Mouse (Mus musculus): ENCODE results near the gene Kcnma1. TPM values are rescaled to one million over a fixed set of nuclear protein-coding genes. Genes with fewer than 3 reads are reported as not detected.

The Kcnma1 gene
- total RNA-seq, 2 experiments from 2014 or later, result 44.2 to 47.3 TPM

DNA sequence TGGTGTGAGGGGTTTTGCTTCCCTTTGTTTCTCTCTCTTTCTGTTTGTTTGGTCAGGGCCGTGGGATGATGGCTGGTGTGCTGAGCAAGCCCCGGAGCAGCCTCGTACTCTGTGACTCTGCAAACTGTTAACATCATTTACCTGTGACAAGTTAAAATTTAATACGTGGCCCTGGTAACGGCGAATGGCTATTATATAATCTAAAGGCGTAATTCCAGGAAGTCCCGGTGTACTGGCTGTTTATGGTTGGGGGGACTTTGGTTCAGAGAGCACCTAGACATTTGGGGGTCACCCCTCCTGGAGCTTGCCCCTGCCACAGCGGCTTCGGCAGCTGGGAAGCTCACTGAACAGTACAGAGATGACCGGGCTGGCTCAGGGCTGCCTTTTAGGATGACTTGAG, 24.6 kb downstream of the Kcnma1 start:
- DNase-seq, result no peak
- intact Hi-C loops (cut with DNase I), result no loop called here

DNA sequence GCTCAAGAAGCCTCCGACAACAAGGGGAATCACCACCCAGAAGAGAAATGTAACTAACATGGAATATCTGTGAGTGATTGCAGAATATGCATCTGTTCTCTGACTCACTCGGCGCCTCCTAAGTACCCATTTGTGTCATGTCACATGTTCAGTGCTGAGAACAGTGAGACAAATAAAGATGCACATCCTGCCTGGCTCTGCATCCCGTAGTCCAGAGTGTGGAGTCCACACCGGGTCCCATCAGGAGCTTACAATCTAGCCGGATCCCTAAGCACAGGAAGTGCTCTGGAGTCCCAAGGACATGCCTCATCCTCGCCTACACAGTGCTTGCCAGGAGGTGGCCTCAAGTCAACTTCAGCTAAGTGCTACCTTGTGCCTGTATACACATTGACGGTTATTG, 32.1 kb downstream of the Kcnma1 start:
- intact Hi-C loops (cut with DNase I), result no loop called here
- DNase-seq, result no peak

DNA sequence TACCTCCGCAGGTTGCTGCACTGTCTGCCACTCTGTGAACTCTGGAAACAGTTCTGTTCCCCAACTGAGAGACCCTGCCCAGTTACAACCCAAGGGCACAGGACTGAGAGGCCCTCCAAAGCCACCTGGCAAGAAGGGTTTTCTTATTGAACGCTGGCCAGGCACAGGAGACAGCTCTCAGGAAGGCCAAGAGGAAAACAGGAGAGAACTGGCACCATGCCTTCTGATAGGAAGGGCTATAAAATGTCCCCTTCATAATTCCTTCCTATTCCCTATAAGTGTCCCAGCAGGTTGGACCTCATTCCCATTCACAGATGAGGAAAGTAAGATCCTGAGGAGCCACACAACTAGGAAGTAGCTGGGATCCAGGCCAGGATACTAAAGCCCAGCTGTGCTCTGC, 39.6 kb downstream of the Kcnma1 start:
- no peak for DNase-seq
- intact Hi-C loops (cut with DNase I), result no loop called here

DNA sequence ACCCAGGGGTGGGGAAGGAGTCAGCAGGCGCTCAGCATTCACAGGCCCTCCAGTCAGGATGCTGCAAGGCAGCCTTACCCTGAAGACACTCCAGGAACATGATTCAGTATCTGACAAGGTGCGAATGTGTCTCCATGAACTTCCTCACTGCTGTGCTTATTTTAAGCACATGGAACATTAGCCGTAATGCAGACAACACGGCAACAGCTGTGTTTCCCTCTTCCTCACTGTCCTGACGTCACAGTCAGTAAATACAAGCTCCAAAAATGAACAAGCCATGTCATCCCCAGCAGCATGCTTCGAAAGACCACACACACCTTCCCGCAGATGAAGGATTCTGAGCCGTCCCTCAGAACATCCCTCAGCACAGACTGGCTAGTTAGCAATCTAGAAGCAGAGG, 47.8 kb downstream of the Kcnma1 start:
- intact Hi-C loops (cut with DNase I), result no loop called here
- no peak for DNase-seq

DNA sequence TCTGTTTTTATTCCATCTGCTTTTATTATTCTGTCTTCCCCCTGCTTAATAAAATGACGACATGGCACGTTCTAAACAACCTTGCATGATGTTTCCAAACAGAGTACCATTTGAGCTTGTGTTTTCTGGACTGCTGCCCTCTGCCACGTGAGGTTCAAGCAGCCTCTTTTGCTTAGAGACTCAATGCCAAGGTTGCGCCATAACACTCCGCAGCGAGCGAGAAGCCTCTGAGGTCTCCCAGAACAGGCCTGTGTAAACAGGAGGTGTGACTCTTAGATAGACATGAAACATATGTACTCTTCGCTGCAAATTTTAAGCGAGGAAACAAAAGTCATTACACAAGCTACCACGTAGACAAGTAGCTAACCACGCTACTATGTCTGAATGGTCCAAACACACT, 55.2 kb downstream of the Kcnma1 start:
- intact Hi-C loops (cut with DNase I), result no loop called here
- no peak for DNase-seq

DNA sequence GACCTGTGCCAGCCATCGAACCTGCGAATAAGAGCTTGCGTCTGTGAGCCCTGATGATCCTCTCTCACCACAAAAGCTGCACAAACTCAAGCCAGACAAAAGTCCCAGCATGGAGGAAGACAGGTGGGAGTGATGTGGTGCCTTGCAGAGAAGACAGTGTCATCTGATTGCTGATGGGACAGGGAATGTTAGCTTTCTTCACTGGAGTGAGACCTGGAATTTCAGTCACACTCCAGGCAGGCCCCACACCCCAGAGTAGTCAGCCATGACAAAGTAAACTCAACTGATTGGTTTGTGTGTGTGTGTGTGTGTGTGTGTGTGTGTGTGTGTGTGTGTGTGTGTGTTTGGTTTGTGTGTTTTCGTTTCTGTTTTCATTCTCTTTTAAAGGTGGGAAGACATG, 57.0 kb downstream of the Kcnma1 start:
- DNase-seq, result no peak
- intact Hi-C loops (cut with DNase I), result no loop called here

DNA sequence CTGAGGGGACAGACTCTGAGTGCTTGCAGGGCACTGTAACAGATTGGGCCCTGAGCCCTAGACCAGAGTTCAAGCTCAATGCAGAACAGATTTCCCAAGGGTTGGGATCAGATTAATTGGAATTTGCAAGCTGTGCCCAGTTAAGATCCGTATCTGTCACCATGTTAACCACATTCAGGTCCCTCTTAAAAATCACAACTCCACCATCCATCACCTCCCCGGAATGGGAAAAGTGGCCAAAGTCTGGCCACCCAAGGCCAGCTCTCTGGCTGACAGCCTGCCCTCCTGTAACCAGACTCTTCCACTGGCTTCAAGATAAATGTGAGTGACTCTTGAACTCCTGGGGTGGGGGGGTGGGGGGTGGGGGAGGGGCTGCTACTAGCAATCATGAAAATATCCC, 70.4 kb downstream of the Kcnma1 start:
- intact Hi-C loops (cut with DNase I), result loop anchor here (2.0 to 5.0 kb wide), 2 partner anchors 42 to 65 kb away; no protein-coding TSS in a partner anchor
- DNase-seq, result peak in 1 of 2 experiments; percentile 28

DNA sequence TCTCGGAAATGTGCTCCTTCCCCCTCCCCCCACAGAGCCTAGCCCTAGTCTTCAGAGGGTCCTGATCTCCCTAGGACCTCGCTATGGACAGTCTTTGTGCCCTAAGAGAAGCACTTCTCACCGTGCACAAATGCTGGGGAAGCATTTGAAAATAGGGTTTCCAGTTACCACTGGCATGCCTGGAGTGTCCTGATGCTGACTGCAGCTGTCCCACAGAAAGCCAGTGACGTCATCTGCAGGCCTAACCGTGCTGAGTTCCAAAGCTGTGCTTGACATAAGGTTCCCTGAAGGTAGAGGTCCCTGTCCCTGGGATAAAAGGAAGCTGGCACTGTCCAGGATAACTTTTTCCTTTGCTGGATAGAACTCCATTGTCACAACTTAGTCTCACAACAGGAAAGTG, 71.1 kb downstream of the Kcnma1 start:
- peak in 1 of 2 experiments; percentile 40 for DNase-seq
- intact Hi-C loops (cut with DNase I), result loop anchor here (2.0 to 5.0 kb wide), 2 partner anchors 41 to 64 kb away; no protein-coding TSS in a partner anchor

DNA sequence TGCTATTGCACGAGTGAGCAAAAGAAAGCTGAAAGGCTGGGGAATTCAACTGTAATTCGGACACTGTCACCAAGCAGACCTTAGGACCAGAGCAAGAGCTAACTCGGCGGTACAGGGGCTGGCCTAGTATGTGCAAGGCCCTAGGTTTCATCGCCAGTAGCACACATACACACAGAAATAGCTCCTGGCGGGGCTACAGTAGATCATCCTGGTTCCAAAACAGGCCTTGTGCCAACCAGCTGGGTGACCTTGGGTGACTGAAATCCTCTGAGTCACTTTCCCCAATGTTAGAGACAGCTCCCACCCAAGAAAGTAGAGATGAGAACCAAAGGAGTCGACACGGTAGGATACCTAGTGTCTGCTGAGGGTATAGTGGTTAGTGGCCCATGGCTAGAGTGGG, 72.2 kb downstream of the Kcnma1 start:
- DNase-seq, result peak; percentile 41 to 53
- intact Hi-C loops (cut with DNase I), result loop anchor here (2.0 to 5.0 kb wide), 2 partner anchors 40 to 63 kb away; no protein-coding TSS in a partner anchor

DNA sequence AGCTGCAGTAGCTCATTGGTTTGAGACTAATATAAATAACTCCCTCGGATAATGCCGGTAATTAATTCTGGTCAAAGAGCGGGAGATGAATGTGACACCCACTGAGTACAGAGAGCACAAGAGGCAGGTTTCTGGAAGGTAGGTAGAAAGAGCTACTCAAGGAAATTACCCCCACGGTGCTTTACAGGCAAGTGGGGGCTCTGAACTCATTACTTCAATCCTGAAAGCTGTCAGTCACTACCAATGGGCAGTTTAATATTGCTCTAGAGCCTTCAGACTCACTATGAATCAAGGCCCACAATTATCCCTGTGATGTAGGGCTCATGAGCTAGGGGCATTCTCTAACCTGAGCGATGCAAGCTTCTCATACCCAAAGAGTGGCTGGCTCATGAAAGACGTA, 79.3 kb downstream of the Kcnma1 start:
- DNase-seq, result no peak
- intact Hi-C loops (cut with DNase I), result no loop called here

DNA sequence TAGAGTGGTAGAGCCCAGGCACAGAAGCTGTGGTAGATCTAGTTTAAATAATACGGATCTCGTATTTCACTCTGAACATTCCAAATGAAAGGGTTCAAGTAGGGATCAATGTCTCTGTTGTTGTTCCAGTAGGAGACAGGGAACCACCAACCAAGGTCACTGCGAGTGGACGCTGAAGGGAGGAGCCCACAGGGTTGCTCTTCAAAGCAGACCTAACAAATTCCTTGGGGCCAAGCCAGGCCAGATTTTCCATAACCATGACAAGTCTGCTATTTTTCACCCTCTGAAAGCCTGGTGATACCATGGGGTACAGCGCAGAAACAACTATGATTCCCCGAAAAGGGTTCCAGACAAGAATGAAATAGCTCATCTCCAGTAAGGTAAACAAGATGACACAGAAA, 82.6 kb downstream of the Kcnma1 start:
- no peak for DNase-seq
- intact Hi-C loops (cut with DNase I), result no loop called here

DNA sequence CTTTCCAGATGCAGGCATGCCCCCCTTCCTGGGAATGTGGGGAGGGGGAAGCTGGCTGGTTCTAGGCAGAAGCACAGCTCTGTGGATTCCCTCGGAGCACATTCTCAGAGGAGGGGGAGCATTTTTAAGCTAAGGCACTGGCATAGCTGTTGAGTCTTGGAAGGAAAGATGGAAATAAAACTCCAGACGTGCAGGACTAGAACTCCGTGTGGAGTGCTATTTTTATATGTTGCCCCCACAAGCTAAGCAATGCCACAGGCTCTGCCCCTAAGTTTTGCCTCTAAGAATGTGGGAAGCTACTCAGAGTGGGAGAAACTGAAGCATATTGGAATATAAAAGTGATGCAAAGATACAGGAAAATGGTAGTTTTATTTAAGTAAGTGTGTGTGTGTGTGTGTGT, 85.1 kb downstream of the Kcnma1 start:
- DNase-seq, result no peak
- intact Hi-C loops (cut with DNase I), result no loop called here

DNA sequence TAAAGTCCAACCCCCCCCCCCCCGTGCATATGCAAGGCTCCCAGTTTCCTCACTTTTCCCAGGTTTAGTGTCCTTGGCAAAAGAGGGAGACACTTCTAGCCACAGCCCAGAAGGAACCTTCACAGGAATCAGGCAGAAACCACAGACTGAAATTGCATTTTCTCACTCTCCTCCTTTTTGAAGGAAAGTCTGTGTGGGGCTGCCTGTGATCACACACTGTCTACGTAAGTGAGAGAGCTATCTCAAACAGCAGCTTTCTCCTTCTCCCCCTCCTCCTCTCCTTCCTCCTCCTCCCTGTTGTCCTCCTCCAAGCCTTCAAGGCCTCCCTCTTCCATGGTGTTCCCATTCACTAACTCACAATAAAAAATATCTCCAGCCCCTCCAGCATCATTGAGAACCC, 90.9 kb downstream of the Kcnma1 start:
- no peak for DNase-seq
- intact Hi-C loops (cut with DNase I), result no loop called here

DNA sequence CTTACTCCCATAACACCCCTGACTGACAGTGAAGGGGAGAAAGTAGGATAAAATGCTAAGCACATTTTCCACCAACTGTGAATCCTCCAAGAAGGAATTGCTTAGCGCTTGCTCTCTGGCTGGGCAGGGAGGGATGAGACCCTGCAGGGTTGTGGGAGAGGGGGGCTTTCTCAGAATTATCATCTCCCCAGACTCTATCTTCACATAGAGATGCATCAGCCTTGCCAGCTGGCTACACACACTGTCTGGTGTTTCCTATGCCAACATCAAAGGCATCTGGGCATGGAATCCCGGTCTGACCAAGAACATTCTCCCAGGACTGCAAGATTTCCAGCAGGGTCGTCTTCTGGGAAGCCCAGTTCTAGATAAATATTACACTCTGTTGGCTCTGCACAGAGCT, 91.5 kb downstream of the Kcnma1 start:
- DNase-seq, result no peak
- intact Hi-C loops (cut with DNase I), result no loop called here

DNA sequence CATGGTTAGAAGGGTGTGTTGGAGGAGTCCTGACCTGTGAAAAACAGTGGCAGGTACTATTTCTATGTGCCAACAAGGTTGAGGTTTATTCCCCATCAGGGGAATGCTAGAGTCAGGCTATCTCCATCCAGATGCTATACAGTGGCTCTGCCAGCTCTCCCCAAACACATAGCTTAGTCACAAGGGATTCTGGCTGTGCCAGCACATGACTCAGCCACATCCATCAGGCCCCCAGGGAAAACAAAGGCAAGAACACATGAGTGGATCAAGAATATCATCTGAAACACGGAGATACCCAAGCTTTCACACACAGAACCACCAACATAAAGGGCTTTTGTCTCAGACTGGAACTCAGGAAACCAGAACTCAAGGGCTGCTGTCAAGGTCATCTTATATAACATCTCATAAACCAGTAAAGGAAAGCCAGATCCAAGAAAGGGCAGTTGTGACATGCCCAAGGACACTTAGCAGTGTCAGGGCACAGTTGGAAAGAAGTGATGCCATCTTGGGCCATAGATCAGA, 103.1 kb downstream of the Kcnma1 start:
- intact Hi-C loops (cut with DNase I), result no loop called here

DNA sequence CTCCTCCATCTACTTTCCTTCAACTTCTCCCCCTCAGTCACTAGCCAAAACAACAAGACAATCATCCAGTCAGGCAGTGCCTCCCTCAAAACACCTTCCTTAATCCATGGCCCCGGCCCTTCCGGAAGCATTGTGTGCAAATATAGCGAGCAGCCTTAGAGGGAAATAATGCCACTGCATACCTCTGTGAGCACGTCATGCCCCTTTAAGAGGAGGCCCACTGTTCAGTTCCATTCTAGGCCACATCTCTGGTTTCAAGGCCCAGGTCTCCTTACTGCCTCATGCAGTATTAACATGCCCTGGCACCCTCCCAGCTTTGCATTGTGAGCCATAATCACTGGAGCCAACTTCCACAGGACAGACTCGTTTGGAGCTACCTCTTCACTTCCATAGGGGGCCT, 105.7 kb downstream of the Kcnma1 start:
- no peak for DNase-seq
- intact Hi-C loops (cut with DNase I), result no loop called here

More for the DNA sequence above, 103.1 kb downstream of the Kcnma1 start:
- no peak for DNase-seq

DNA sequence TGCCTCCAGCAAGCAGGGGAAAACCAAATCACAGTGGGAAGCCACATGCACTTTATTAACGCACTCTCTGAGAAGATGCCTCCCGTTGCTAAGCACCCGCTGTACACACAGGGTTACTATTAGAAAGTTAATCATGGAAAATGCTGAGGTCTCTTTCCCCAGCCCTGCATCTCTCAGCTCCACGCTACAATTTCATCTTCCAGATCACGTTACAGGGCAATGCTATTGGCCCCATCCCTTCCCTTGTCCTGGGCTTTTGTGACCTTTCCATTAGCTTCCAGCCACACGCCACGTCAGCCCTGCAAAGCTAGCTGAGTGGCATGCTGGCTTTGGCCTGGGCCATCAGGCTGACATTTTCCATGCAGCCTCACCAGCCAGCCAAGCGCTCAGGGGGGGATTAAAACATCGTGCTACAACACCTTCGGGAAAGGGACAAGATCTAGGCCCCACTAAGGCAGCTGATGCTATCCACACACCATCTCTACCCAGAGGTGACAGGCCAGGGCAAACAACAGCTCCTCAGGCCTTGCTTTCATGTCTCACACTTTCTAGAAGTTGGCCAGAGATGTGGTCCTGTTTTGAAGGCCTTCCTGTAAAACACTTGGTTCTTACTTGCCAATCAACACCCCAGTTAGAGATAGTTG, 111.5 kb downstream of the Kcnma1 start:
- peak; percentile 32 to 45 for DNase-seq
- intact Hi-C loops (cut with DNase I), result loop anchor here (5.0 kb wide), 2 partner anchors 40 to 100 kb away; no protein-coding TSS in a partner anchor

DNA sequence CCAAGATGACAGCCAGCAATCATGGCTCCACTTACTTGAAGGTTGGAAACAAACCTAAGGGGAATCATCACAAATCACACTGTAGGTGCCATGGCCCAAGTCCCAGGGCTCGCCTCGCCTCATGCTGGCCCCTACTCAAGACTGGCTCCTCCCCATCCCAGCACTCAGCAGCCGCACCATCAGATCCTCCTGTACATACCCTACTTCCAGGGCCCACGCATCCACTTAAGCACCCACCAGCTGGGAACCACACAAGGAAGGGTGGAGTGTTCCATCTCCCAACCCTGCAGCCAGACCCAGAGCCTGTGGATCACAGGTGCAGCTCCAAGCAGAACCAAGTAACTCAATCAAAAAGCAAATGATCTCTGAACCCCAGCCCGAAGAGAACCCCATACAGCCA, 114.8 kb downstream of the Kcnma1 start:
- intact Hi-C loops (cut with DNase I), result no loop called here
- DNase-seq, result no peak

DNA sequence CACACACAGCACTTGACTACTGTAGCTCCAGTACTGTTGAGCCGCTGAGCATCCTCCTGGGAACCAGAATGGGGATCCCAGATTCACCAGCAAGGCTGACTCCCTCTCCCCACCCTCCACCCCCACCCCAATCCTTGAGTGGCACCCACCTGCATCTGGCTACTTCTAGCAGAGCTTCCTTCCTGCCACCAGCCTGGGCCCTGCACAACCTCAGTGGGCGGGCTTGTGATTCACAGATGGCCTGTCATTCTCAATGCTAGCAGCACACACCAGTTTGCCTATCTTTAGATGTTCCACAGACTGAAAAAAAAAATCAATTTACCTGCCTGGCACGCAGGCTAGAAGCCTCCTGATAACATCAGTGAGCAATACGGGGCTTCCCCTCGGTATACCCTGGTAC, 116.5 kb downstream of the Kcnma1 start:
- intact Hi-C loops (cut with DNase I), result no loop called here
- DNase-seq, result no peak

DNA sequence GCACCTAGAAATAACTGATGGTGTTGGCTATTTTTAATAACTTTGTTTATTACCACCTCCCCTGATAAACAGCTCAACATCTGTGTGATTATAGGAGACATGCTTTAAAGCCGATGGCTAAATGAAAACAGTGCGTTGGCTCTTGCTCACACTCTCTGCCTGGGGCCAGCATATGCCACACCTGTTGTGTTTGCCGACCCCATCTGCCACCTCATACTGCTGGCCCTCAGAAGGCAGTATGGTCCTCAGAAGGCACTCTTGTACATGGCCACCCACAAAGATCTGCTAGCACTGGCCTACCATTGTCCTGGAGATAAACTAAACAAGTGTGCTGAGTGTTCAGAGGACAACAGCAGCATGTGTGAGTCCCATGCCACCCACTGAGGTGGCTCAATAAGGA, 118.3 kb downstream of the Kcnma1 start:
- no peak for DNase-seq
- intact Hi-C loops (cut with DNase I), result no loop called here

DNA sequence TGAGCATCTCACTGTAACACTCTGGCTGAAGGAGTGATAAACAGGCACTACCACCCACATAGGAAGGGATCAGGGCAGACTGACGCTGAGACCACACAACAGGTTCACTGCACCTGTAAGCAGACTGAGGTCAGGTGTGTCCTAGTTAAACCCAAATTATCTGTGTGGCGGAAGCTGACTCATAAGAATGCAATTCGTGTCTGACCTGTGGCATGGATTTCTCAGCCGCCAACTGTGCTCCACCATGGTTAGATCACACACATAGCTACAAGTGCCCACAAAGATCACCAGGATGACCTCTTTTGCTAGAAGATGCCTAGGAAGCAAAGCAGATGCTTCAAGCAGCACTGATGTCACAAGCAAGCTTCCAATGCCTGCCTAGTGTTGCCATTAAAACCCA, 128.2 kb downstream of the Kcnma1 start:
- DNase-seq, result no peak
- intact Hi-C loops (cut with DNase I), result no loop called here

DNA sequence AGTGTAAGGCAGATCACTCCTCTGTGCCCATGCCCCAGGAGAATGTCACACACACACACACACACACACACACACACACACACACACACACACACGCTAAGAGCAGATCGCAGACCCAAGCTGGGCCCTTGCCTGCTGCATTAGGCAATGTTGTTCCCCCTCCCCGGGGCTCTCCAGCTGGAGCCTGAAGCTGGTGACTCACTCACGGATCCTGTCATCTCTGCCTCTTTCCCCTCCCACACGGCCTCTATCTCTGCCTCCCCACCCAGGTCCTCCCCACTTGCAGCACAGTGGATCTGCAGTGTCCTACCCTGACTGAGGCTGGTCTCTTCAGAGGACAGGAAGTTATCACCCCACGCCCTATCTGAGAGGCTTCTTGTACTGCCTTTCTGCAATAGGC, 128.8 kb downstream of the Kcnma1 start:
- intact Hi-C loops (cut with DNase I), result no loop called here
- peak in 1 of 2 experiments; percentile 53 for DNase-seq

DNA sequence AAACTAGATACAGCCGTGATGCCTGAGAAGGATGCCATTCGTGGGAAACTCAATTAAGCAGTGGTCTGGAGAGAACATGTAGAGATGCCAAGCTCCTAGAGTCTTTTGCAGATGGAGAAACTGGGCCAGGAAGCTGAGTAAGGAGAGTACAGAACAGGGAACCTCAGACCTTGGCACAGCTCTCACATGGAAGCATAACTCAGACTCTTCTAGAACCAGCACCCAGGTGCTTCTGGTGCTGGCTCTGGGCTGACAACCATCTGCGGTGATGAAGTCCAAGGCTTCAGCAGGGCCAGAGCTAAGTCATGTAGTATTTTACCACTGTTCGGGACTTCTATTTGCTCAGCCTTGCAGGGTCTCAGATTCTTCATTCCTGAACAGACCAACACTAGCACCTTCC, 129.2 kb downstream of the Kcnma1 start:
- intact Hi-C loops (cut with DNase I), result no loop called here
- DNase-seq, result no peak
